Mouse (Mus musculus): ENCODE results near the gene Slc12a5.

GRCm38 (mm10) chr2:164967761-164968440, 7.3 kb downstream of the Slc12a5 start:
- TF ChIP-seq CTCF (IDR thresholded peaks at IDR 0.05; ENCODE audit: low read depth) (no peak), EP300 (IDR thresholded peaks at IDR 0.05; ENCODE audit: low read depth) (no peak)
